Mouse (Mus musculus): ENCODE measurements at regions not wholly inside any gene's neighbourhood (a gene's known extent, or its start where the extent isn't known, plus 50 kb on each side); places are given as distances from the start of the nearest gene placed in this dataset.
"Not testable (repeated sequence)": the region's sequence is repeated elsewhere in the genome, so short reads cannot be mapped to it uniquely, and the experiment has no call there.

DNA sequence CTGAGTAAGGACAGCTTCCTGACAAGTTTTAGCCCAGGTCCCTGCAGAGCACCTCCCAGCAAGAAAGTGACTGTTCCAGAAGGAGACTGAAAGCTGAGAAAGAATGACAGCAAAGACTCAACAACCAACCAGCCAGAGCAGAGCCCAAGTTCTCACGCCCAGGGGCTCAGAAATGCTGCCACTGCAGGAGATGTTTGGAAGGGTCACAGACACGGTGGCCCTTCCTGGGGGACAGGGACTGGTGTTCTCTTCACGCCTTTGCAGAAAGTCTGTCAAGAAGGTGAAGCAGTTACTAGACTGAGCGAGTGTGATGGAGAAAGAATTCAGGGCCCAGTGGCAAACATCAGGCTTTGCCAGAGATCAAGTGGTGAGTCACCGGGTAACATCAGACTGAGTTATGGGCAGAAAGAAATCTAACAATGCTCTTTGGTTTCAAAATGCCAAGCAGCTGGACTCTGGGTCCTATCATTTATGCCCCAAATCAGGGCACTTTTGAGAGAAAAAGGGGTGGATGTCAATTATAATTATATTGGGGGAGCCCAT is 154.2 kb upstream of the Hes1 start:
- TF ChIP-seq CTCF (IDR thresholded peaks at IDR 0.05; ENCODE audit: control insufficient read depth, insufficient read depth, low read length) (no peak), POLR2A (IDR thresholded peaks at IDR 0.05; ENCODE audit: borderline replicate concordance, control insufficient read depth, low read depth, low read length) (no peak)
- Histone ChIP-seq H3K4me1 (ENCODE audit: control insufficient read depth, insufficient read depth, low read length) (no peaks in the 10 kb centered on the region), H3K4me3 (replicated peaks; ENCODE audit: control insufficient read depth, low read depth, low read length) (no peak overlapping the region), H3K27ac (ENCODE audit: control insufficient read depth, insufficient read depth, low read depth, low read length, poor library complexity) (no peak overlapping the region)
- 78% methylated on average over 5 of the region's 5 CpGs for WGBS

DNA sequence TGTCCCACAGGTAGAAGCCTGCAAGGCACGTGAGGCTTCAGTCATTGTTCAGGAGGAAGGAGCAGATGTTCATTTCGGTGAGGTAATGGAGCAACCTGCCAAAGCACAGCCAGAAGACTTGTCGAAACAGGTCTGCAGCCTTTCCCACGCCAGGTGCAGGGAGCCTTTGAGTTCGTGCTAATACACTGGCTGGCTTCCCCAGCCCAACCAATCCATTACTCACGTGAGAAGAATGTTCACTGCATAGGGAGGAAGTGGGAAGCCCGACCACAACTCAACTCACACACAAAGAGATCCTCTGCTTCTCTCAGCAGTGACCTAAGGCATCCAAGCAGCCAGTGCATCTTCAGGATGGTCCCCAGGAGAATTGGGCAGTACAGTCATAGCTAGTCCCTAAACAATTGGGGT is 153.0 kb upstream of the Hes1 start:
- no peak overlapping the region for H3K27ac ChIP-seq (ENCODE audit: control insufficient read depth, insufficient read depth, low read depth, low read length, poor library complexity)
- 46% methylated on average over 7 of the region's 7 CpGs for WGBS
- TF ChIP-seq CTCF (IDR thresholded peaks at IDR 0.05; ENCODE audit: control insufficient read depth, insufficient read depth, low read length) (no peak), POLR2A (IDR thresholded peaks at IDR 0.05; ENCODE audit: borderline replicate concordance, control insufficient read depth, low read depth, low read length) (no peak)
- no peak overlapping the region for H3K4me3 ChIP-seq (replicated peaks; ENCODE audit: control insufficient read depth, low read depth, low read length)
- H3K4me1 ChIP-seq (ENCODE audit: control insufficient read depth, insufficient read depth, low read length) = no peaks in the 10 kb centered on the region

DNA sequence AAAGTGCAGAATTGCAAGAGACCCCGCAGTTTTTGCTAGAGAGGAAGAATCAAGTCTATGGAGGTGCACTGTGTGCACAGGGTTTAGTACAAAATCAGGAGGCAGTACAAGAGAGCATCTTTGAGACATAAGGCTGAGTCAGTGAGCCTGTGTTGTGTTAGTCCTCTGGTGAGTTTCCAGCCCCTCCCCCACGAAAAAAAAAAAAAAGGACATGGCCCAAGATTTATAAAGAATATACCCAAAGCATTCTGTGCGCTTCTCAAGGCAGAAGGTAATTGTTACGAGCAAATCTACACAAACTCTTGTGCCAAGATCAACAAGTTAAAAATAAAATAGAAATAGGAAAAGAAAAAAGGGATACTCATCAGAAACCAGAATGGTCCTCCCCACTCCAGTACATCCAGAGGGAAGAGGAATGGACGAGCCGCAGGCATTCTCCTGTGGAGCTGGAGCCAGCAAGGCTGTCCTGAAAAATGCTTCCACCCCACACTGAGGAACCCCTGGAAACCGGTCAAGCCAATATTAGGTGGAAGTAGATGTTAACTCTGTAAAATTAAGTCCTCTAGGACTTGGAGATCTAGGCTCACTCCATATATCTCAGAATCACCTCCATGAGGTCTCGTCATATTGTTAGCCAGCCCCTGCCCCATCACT is 150.7 kb upstream of the Hes1 start:
- Histone ChIP-seq H3K27ac (ENCODE audit: control insufficient read depth, insufficient read depth, low read depth, low read length, poor library complexity) (no peak overlapping the region), H3K4me3 (replicated peaks; ENCODE audit: control insufficient read depth, low read depth, low read length) (no peak overlapping the region), H3K4me1 (ENCODE audit: control insufficient read depth, insufficient read depth, low read length) (no peaks in the 10 kb centered on the region)
- WGBS = 79% methylated on average over 8 of the region's 8 CpGs
- no peak for TF ChIP-seq CTCF (IDR thresholded peaks at IDR 0.05; ENCODE audit: control insufficient read depth, insufficient read depth, low read length)
- TF ChIP-seq POLR2A (IDR thresholded peaks at IDR 0.05; ENCODE audit: borderline replicate concordance, control insufficient read depth, low read depth, low read length) = no peak

DNA sequence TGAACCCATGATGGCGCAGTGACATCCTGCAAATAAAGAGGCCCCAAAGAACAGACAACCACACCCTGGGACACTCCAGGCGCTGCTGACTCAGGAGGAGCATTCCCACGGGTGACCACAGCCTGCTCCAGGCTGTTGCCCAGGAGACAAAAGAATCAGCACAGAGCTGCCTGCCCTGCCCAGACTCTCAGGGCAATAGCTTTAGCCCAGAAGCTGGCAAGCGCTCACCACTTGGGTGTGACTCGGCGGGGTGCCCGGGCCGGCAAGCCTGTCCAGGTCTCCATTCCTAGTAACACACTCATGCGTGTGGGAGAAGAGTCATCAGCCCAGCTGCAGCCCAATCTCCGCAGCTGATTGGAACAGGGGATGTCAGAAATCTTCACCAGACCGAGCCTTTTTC is 148.8 kb upstream of the Hes1 start:
- no peaks in the 10 kb centered on the region for H3K4me1 ChIP-seq (ENCODE audit: control insufficient read depth, insufficient read depth, low read length)
- no peak overlapping the region for H3K27ac ChIP-seq (ENCODE audit: control insufficient read depth, insufficient read depth, low read depth, low read length, poor library complexity)
- 79% methylated on average over 11 of the region's 11 CpGs for WGBS
- H3K4me3 ChIP-seq (replicated peaks; ENCODE audit: control insufficient read depth, low read depth, low read length) = no peak overlapping the region
- TF ChIP-seq CTCF (IDR thresholded peaks at IDR 0.05; ENCODE audit: control insufficient read depth, insufficient read depth, low read length) (no peak), POLR2A (IDR thresholded peaks at IDR 0.05; ENCODE audit: borderline replicate concordance, control insufficient read depth, low read depth, low read length) (no peak)

DNA sequence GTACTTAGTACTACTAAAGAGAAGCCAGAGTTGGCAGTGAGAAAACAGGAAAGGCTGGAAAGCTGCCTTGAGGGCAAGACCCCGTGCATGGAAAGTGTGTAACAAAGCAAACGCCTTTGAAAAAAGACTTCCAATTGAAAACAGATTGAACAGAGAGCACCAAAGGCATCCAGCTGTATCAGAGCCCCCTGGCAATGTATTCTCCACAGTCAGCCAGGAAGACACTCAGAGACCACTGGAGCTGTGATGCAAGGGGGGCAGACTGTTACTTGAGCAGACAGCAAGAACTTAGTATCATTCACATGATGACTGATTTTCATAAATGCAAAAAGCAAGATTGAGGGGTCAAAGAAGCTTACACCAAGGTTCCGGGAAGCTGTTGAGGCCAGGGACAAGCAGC is 146.2 kb upstream of the Hes1 start:
- TF ChIP-seq POLR2A (IDR thresholded peaks at IDR 0.05; ENCODE audit: borderline replicate concordance, control insufficient read depth, low read depth, low read length) = no peak
- TF ChIP-seq CTCF (IDR thresholded peaks at IDR 0.05; ENCODE audit: control insufficient read depth, insufficient read depth, low read length) = no peak
- WGBS = 59% methylated on average over 3 of the region's 3 CpGs
- no peak overlapping the region for H3K4me3 ChIP-seq (replicated peaks; ENCODE audit: control insufficient read depth, low read depth, low read length)
- H3K27ac ChIP-seq (ENCODE audit: control insufficient read depth, insufficient read depth, low read depth, low read length, poor library complexity) = no peak overlapping the region
- H3K4me1 ChIP-seq (ENCODE audit: control insufficient read depth, insufficient read depth, low read length) = no peaks in the 10 kb centered on the region

DNA sequence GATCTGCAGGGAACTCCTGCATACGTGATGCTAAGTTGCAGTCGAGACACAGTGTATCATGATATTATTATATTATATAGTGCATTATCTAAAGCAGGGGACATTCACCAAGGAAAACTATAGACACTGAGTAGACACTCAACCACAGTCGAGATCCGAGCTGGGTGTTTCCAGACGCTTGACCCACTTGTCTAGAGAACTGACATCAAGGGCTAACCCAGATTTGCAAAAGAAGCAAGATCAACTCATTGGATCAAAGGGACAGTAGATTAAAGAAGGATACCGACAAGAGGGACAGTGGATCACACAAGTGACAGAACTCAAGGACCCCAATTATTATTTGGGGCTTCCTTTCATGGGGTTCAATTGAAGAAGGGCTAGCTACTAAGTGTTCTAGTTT is 145.8 kb upstream of the Hes1 start:
- WGBS = 84% methylated on average over 6 of the region's 6 CpGs
- no peak for TF ChIP-seq POLR2A (IDR thresholded peaks at IDR 0.05; ENCODE audit: borderline replicate concordance, control insufficient read depth, low read depth, low read length)
- TF ChIP-seq CTCF (IDR thresholded peaks at IDR 0.05; ENCODE audit: control insufficient read depth, insufficient read depth, low read length) = no peak

DNA sequence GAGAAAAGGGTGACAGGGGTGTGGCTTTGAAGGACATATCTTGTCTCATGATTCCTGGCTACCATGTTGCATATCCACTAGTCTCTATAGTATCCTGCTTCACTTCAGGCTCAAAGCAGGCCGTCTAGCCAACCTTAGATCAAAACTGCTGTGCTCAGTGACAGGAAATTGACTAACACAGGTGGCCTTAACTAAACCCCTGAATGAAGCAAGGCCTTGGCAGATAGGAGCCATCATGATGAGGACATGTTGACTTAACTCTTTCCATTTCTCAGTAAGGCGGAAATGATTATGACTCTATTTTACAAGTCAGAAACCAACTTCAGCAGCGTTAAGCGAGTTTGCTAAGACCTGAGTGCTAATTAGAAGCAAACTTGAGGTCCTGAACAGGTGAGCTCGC is 143.2 kb upstream of the Hes1 start:
- WGBS = 74% methylated on average over 5 of the region's 5 CpGs
- no peak overlapping the region for H3K4me3 ChIP-seq (replicated peaks; ENCODE audit: control insufficient read depth, low read depth, low read length)
- TF ChIP-seq CTCF (IDR thresholded peaks at IDR 0.05; ENCODE audit: control insufficient read depth, insufficient read depth, low read length) (no peak), POLR2A (IDR thresholded peaks at IDR 0.05; ENCODE audit: borderline replicate concordance, control insufficient read depth, low read depth, low read length) (no peak)
- H3K27ac ChIP-seq (ENCODE audit: control insufficient read depth, insufficient read depth, low read depth, low read length, poor library complexity) = no peak overlapping the region
- H3K4me1 ChIP-seq (ENCODE audit: control insufficient read depth, insufficient read depth, low read length) = no peaks in the 10 kb centered on the region

More for the DNA sequence above, 145.8 kb upstream of the Hes1 start:
- Histone ChIP-seq H3K4me1 (ENCODE audit: control insufficient read depth, insufficient read depth, low read length) (no peaks in the 10 kb centered on the region), H3K27ac (ENCODE audit: control insufficient read depth, insufficient read depth, low read depth, low read length, poor library complexity) (no peak overlapping the region), H3K4me3 (replicated peaks; ENCODE audit: control insufficient read depth, low read depth, low read length) (no peak overlapping the region)

DNA sequence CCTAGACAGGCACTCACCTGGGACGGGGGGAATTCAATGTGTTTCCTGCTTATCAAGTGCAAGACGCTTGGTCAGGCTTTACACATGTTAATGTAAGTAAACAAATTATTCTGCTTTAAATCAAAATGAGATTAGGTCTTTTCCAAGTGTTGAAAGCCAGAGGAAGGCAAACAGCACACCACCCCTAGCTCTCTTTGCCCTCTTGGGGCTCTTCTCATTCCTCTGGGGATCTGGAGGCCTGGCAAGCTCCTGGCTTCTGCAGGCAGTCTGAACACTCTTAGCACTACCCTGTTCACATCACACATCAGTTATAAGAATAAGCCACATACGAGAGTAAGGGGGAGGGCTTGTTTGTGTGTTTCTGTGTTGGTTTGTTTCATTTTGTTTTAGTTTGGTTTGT is 142.8 kb upstream of the Hes1 start:
- Histone ChIP-seq H3K4me3 (replicated peaks; ENCODE audit: control insufficient read depth, low read depth, low read length) (no peak overlapping the region), H3K4me1 (ENCODE audit: control insufficient read depth, insufficient read depth, low read length) (no peaks in the 10 kb centered on the region), H3K27ac (ENCODE audit: control insufficient read depth, insufficient read depth, low read depth, low read length, poor library complexity) (no peak overlapping the region)
- 82% methylated on average over 3 of the region's 3 CpGs for WGBS
- TF ChIP-seq POLR2A (IDR thresholded peaks at IDR 0.05; ENCODE audit: borderline replicate concordance, control insufficient read depth, low read depth, low read length) = no peak
- no peak for TF ChIP-seq CTCF (IDR thresholded peaks at IDR 0.05; ENCODE audit: control insufficient read depth, insufficient read depth, low read length)

DNA sequence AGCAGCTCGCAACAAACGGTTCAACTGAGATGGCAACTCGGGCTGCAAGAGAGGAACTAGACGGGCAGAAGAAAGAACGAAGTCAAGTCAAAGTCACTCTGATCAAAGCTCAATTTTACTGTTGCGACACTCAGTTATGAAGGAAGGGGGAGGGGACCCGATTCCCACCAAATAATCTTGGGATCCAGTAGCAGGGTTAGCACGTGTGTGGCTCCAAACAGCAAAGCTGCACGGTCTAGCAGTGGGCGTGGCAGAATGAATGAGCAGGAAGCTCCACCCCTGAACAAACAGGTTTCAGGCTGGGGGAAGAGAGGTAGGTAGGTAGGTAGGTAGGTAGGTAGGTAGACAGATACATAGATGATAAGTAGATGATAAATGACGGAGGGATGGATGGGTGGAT is 136.9 kb upstream of the Hes1 start:
- H3K4me1 ChIP-seq (ENCODE audit: control insufficient read depth, insufficient read depth, low read length); H3K4me3 ChIP-seq (replicated peaks; ENCODE audit: control insufficient read depth, low read depth, low read length); H3K27ac ChIP-seq (ENCODE audit: control insufficient read depth, insufficient read depth, low read depth, low read length, poor library complexity): not testable (repeated sequence)
- WGBS = 87% methylated on average over 11 of the region's 11 CpGs
